Mouse (Mus musculus): ENCODE data around the gene Gm10718. TPM values are rescaled to one million over a fixed set of nuclear protein-coding genes. Genes with fewer than 3 reads are reported as not detected.
"Not testable (repeated sequence)": the region's sequence is repeated elsewhere in the genome, so short reads cannot be mapped to it uniquely, and the experiment has no call there.

Gene Gm10718
- polyA plus RNA-seq, 1 experiment from 2014 or later, result 1.3 TPM

DNA sequence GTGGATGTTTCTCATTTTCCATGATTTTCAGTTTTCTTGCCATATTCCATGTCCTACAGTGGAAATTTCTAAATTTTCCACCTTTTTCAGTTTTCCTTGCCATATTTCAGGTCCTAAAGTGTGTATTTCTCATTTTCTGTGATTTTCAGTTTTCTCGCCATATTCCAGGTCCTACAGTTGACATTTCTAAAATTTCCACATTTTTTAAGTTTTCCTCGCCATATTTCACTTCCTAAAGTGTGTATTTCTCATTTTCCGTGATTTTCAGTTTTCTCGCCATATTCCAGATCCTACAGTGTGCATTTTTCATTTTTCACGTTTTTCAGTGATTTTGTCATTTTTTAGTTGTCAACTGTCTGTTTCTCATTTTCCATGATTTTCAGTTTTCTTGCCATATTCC, 14.0 kb upstream of the Gm10718 start:
- H3K9me3 ChIP-seq (ENCODE audit: control insufficient read depth, low read length); DNase-seq (ENCODE audit: low spot score); H3K27me3 ChIP-seq (ENCODE audit: control insufficient read depth, insufficient read depth, low read length); ATAC-seq (ENCODE audit: insufficient read depth, low FRiP score, low TSS enrichment); H3K27ac ChIP-seq (ENCODE audit: low read depth, low read length); H3K9ac ChIP-seq (ENCODE audit: low read length); H3K4me3 ChIP-seq (ENCODE audit: low read depth, low read length); H3K36me3 ChIP-seq (ENCODE audit: control insufficient read depth, insufficient read depth, low read length); H3K4me1 ChIP-seq (ENCODE audit: control insufficient read depth, insufficient read depth, low read length); H3K4me2 ChIP-seq (ENCODE audit: low read depth): not testable (repeated sequence)
- WGBS, result no CpG with 5 or more reads among the region's 5 CpGs

DNA sequence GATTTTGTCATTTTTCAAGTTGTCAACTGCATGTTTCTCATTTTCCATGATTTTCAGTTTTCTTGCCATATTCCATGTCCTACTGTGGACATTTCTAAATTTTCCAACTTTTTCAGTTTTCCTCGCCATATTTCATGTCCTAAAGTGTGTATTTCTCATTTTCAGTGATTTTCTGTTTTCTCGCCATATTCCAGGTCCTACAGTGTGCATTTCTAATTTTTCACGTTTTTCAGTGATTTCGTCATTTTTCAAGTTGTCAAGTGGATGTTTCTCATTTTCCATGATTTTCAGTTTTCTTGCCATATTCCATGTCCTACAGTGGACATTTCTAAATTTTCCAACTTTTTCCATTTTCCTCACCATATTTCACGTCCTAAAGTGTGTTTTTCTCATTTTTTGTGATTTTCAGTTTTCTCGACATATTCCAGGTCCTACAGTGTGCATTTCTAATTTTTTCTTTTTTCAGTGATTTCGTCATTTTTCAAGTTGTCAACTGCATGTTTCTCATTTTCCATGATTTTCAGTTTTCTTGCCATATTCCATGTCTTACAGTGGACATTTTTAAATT, 11.2 kb upstream of the Gm10718 start:
- H3K4me2 ChIP-seq (ENCODE audit: low read depth); H3K9ac ChIP-seq (ENCODE audit: low read length); H3K9me3 ChIP-seq (ENCODE audit: control insufficient read depth, low read length); H3K4me3 ChIP-seq (ENCODE audit: low read depth, low read length); DNase-seq (ENCODE audit: low spot score); H3K27ac ChIP-seq (ENCODE audit: low read depth, low read length); H3K36me3 ChIP-seq (ENCODE audit: control insufficient read depth, insufficient read depth, low read length); H3K27me3 ChIP-seq (ENCODE audit: control insufficient read depth, insufficient read depth, low read length); ATAC-seq (ENCODE audit: insufficient read depth, low FRiP score, low TSS enrichment); H3K4me1 ChIP-seq (ENCODE audit: control insufficient read depth, insufficient read depth, low read length): not testable (repeated sequence)
- 81% methylated on average over 2 of the region's 7 CpGs for WGBS

DNA sequence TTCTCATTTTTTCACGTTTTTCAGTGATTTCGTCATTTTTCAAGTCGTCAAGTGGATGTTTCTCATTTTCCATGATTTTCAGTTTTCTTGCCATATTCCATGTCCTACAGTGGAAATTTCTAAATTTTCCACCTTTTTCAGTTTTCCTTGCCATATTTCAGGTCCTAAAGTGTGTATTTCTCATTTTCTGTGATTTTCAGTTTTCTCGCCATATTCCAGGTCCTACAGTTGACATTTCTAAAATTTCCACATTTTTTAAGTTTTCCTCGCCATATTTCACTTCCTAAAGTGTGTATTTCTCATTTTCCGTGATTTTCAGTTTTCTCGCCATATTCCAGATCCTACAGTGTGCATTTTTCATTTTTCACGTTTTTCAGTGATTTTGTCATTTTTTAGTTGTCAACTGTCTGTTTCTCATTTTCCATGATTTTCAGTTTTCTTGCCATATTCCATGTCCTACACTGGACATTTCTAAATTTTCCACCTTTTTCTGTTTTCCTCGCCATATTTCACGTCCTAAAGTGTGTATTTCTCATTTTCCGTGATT, 10.5 kb upstream of the Gm10718 start, which contains the start of gene Gm10721:
Gm10721 (plus strand) TSS at position 408 of the 547 bp plus-strand sequence.
- H3K4me2 ChIP-seq (ENCODE audit: low read depth); H3K4me3 ChIP-seq (ENCODE audit: low read depth, low read length); H3K36me3 ChIP-seq (ENCODE audit: control insufficient read depth, insufficient read depth, low read length); H3K4me1 ChIP-seq (ENCODE audit: control insufficient read depth, insufficient read depth, low read length); DNase-seq (ENCODE audit: low spot score); H3K9ac ChIP-seq (ENCODE audit: low read length); H3K27ac ChIP-seq (ENCODE audit: low read depth, low read length); H3K9me3 ChIP-seq (ENCODE audit: control insufficient read depth, low read length); H3K27me3 ChIP-seq (ENCODE audit: control insufficient read depth, insufficient read depth, low read length): not testable (repeated sequence)
- WGBS, result no CpG with 5 or more reads among the region's 11 CpGs
- peak; percentile 65; the same call in 1 of the 2 replicates for ATAC-seq (ENCODE audit: insufficient read depth, low FRiP score, low TSS enrichment)

DNA sequence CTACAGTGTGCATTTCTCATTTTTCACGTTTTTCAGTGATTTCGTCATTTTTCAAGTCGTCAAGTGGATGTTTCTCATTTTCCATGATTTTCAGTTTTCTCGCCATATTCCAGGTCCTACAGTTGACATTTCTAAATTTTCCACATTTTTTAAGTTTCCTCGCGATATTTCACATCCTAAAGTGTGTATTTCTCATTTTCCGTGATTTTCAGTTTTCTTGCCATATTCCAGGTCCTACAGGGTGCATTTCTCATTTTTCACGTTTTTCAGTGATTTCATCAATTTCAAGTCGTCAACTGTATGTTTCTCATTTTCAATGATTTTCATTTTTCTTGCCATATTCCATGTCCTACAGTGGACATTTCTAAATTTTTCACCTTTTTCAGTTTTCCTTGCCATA, 8.0 kb upstream of the Gm10718 start, which contains the start of gene Gm10720:
Gm10720 (plus strand) TSS at position 301 of the 400 bp plus-strand sequence.
- not testable (repeated sequence) for ATAC-seq (ENCODE audit: insufficient read depth, low FRiP score, low TSS enrichment); H3K9ac ChIP-seq (ENCODE audit: low read length); H3K9me3 ChIP-seq (ENCODE audit: control insufficient read depth, low read length); H3K4me2 ChIP-seq (ENCODE audit: low read depth); H3K36me3 ChIP-seq (ENCODE audit: control insufficient read depth, insufficient read depth, low read length); DNase-seq (ENCODE audit: low spot score); H3K4me3 ChIP-seq (ENCODE audit: low read depth, low read length); H3K27ac ChIP-seq (ENCODE audit: low read depth, low read length); H3K27me3 ChIP-seq (ENCODE audit: control insufficient read depth, insufficient read depth, low read length); H3K4me1 ChIP-seq (ENCODE audit: control insufficient read depth, insufficient read depth, low read length)
- WGBS, result 71% methylated on average over 4 of the region's 9 CpGs

DNA sequence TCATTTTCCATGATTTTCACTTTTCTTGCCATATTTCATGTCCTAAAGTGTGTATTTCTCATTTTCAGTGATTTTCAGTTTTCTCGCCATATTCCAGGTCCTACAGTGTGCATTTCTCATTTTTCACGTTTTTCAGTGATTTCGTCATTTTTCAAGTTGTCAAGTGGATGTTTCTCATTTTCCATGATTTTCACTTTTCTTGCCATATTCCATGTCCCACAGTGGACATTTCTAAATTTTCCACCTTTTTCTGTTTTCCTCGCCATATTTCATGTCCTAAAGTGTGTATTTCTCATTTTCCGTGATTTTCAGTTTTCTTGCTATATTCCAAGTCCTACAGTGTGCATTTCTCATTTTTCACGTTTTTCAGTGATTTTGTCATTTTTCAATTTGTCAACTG, 7.5 kb upstream of the Gm10718 start:
- H3K36me3 ChIP-seq (ENCODE audit: control insufficient read depth, insufficient read depth, low read length); ATAC-seq (ENCODE audit: insufficient read depth, low FRiP score, low TSS enrichment); H3K27ac ChIP-seq (ENCODE audit: low read depth, low read length); H3K27me3 ChIP-seq (ENCODE audit: control insufficient read depth, insufficient read depth, low read length); H3K9ac ChIP-seq (ENCODE audit: low read length); H3K4me1 ChIP-seq (ENCODE audit: control insufficient read depth, insufficient read depth, low read length); DNase-seq (ENCODE audit: low spot score); H3K4me3 ChIP-seq (ENCODE audit: low read depth, low read length); H3K4me2 ChIP-seq (ENCODE audit: low read depth); H3K9me3 ChIP-seq (ENCODE audit: control insufficient read depth, low read length): not testable (repeated sequence)
- 74% methylated on average over 4 of the region's 6 CpGs for WGBS

DNA sequence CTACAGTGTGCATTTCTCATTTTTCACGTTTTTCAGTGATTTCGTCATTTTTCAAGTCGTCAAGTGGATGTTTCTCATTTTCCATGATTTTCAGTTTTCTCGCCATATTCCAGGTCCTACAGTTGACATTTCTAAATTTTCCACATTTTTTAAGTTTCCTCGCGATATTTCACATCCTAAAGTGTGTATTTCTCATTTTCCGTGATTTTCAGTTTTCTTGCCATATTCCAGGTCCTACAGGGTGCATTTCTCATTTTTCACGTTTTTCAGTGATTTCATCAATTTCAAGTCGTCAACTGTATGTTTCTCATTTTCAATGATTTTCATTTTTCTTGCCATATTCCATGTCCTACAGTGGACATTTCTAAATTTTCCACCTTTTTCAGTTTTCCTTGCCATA, 6.2 kb upstream of the Gm10718 start, which contains the start of gene Gm10719:
Gm10719 (plus strand) TSS at position 301 of the 400 bp plus-strand sequence.
- WGBS, result 50% methylated on average over 1 of the region's 9 CpGs
- H3K4me2 ChIP-seq (ENCODE audit: low read depth); H3K9ac ChIP-seq (ENCODE audit: low read length); H3K9me3 ChIP-seq (ENCODE audit: control insufficient read depth, low read length); DNase-seq (ENCODE audit: low spot score); H3K4me1 ChIP-seq (ENCODE audit: control insufficient read depth, insufficient read depth, low read length); H3K27ac ChIP-seq (ENCODE audit: low read depth, low read length); H3K27me3 ChIP-seq (ENCODE audit: control insufficient read depth, insufficient read depth, low read length); H3K36me3 ChIP-seq (ENCODE audit: control insufficient read depth, insufficient read depth, low read length); H3K4me3 ChIP-seq (ENCODE audit: low read depth, low read length); ATAC-seq (ENCODE audit: insufficient read depth, low FRiP score, low TSS enrichment): not testable (repeated sequence)

DNA sequence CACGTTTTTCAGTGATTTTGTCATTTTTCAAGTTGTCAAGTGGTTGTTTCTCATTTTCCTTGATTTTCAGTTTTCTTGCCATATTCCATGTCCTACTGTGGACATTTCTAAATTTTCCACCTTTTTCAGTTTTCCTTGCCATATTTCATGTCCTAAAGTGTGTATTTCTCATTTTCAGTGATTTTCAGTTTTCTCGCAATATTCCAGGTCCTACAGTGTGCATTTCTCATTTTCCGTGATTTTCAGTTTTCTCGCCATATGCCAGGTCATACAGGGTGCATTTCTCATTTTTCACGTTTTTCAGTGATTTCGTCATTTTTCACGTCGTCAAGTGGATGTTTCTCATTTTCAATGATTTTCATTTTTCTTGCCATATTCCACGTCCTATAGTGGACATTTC, 4.4 kb upstream of the Gm10718 start:
- H3K4me3 ChIP-seq (ENCODE audit: low read depth, low read length); H3K4me1 ChIP-seq (ENCODE audit: control insufficient read depth, insufficient read depth, low read length); H3K36me3 ChIP-seq (ENCODE audit: control insufficient read depth, insufficient read depth, low read length); DNase-seq (ENCODE audit: low spot score); H3K27me3 ChIP-seq (ENCODE audit: control insufficient read depth, insufficient read depth, low read length); ATAC-seq (ENCODE audit: insufficient read depth, low FRiP score, low TSS enrichment); H3K9me3 ChIP-seq (ENCODE audit: control insufficient read depth, low read length); H3K4me2 ChIP-seq (ENCODE audit: low read depth); H3K27ac ChIP-seq (ENCODE audit: low read depth, low read length); H3K9ac ChIP-seq (ENCODE audit: low read length): not testable (repeated sequence)
- WGBS, result 71% methylated on average over 9 of the region's 9 CpGs

DNA sequence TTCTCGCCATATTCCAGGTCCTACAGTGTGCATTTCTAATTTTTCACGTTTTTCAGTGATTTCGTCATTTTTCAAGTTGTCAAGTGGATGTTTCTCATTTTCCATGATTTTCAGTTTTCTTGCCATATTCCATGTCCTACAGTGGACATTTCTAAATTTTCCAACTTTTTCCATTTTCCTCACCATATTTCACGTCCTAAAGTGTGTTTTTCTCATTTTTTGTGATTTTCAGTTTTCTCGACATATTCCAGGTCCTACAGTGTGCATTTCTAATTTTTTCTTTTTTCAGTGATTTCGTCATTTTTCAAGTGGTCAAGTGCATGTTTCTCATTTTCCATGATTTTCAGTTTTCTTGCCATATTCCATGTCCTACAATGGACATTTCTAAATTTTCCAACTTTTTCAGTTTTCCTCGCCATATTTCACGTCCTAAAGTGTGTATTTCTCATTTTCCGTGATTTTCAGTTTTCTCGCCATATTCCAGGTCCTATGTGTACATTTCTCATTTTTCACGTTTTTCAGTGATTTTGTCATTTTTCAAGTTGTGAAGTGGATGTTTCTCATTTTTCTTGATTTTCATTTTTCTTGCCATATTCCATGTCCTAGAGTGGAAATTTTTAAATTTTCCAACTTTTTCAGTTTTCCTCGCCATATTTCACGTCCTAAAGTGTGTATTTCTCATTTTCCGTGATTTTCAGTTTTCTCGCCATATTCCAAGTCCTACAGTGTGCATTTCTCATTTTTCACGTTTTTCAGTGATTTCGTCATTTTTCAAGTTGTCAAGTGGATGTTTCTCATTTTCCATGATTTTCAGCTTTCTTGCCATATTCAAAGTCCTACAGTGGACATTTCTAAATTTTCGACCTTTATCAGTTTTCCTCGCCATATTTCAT, 3.3 kb upstream of the Gm10718 start:
- H3K27ac ChIP-seq (ENCODE audit: low read depth, low read length); H3K4me3 ChIP-seq (ENCODE audit: low read depth, low read length); H3K9ac ChIP-seq (ENCODE audit: low read length); DNase-seq (ENCODE audit: low spot score); H3K9me3 ChIP-seq (ENCODE audit: control insufficient read depth, low read length); H3K36me3 ChIP-seq (ENCODE audit: control insufficient read depth, insufficient read depth, low read length); H3K4me1 ChIP-seq (ENCODE audit: control insufficient read depth, insufficient read depth, low read length); H3K4me2 ChIP-seq (ENCODE audit: low read depth); H3K27me3 ChIP-seq (ENCODE audit: control insufficient read depth, insufficient read depth, low read length): not testable (repeated sequence)
- 76% methylated on average over 11 of the region's 19 CpGs for WGBS
- peak; percentile 70 for ATAC-seq (ENCODE audit: insufficient read depth, low FRiP score, low TSS enrichment)

All from neural tube, embryonic 11.5 days (tissue).